Mouse (Mus musculus) ES-Bruce4 (cell line): ENCODE measurements at regions not wholly inside any gene's neighbourhood (a gene's known extent, or its start where the extent isn't known, plus 50 kb on each side); places are given as distances from the start of the nearest gene placed in this dataset.

Experiments used
- CTCF ChIP-seq: IDR thresholded peaks from one replicate; pipeline ENCODE4 v1.8.1; 2011; ENCODE audit warnings: low read depth, low read length
- EP300 ChIP-seq: IDR thresholded peaks from 2 replicates; pipeline ENCODE4 v1.6.1; 2011; ENCODE audit warnings: low read depth, low read length; ENCODE audit not compliant: insufficient read depth
- POLR2A ChIP-seq: IDR thresholded peaks from one replicate; pipeline ENCODE4 v1.8.1; 2011; ENCODE audit warnings: low read length; ENCODE audit not compliant: insufficient read depth

DNA sequence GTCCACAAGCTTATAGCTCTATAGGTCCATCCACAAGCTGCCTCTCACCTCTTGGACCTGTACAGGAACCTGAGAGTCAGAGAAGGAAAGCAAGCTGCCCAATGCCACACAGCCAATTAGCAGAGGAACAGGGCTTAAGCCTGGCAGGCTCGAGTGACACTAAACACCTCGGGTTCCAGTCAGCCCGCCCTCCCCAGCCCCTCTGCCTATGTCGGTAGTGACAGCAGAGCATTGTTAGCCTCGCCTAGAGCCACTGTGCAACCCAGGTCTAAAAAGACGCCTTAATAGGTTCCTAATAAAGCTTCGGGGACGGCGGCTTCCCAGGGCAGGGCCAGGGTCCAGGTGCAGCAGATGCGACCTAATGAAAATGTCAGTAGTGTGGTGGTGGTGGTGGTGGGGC lies 66.3 kb downstream of the Cstad start:
- no peak for TF ChIP-seq POLR2A
- TF ChIP-seq CTCF, result no peak
- no peak for TF ChIP-seq EP300
